Mouse (Mus musculus) E14TG2a.4 (cell line): ENCODE results near the gene Fanci.

Source experiments
- H3K27me3 ChIP-seq: 2 replicates; pipeline ENCODE4 v1.6.1; 2014; ENCODE audit warnings: low read length, control low read depth; ENCODE audit not compliant: insufficient read depth
- H3K36me3 ChIP-seq: 2 replicates; pipeline ENCODE4 v1.6.1; 2014; ENCODE audit warnings: low read length, control low read depth; ENCODE audit not compliant: insufficient read depth
- H3K4me1 ChIP-seq: replicated peaks from 2 replicates; pipeline ENCODE4 v1.6.1; 2014; ENCODE audit warnings: low read depth, low read length, control low read depth
- H3K4me3 ChIP-seq: replicated peaks from 2 replicates; pipeline ENCODE4 v1.5.1; 2014; ENCODE audit warnings: mild to moderate bottlenecking, low read length
- H3K9me3 ChIP-seq: 2 replicates; pipeline ENCODE4 v1.6.1; 2014; ENCODE audit warnings: low read length, control low read depth
- CTCF ChIP-seq: conservative IDR thresholded peaks from 2 replicates; pipeline ENCODE4 v1.5.1; 2014; ENCODE audit warnings: low read length
- NANOG ChIP-seq: IDR thresholded peaks from 2 replicates; pipeline ENCODE4 v1.6.1; 2014; ENCODE audit warnings: borderline replicate concordance, low read length, mixed read lengths
- POU5F1 ChIP-seq: IDR thresholded peaks from 2 replicates; pipeline ENCODE4 v1.6.1; 2014; ENCODE audit warnings: low read length, borderline replicate concordance

The Fanci gene

GRCm38 (mm10) chr7:79414449-79415375, 23.0 kb downstream of the Fanci start:
- Histone ChIP-seq H3K9me3 (no peaks in the 10 kb centered on the region), H3K36me3 (peaks cover 96% of the 10 kb centered on the region), H3K27me3 (no peaks in the 10 kb centered on the region), H3K4me3 (no peak overlapping the region), H3K4me1 (peaks cover 13% of the 10 kb centered on the region)
- no peak for TF ChIP-seq NANOG
- no peak for TF ChIP-seq CTCF
- TF ChIP-seq POU5F1 = no peak

DNA sequence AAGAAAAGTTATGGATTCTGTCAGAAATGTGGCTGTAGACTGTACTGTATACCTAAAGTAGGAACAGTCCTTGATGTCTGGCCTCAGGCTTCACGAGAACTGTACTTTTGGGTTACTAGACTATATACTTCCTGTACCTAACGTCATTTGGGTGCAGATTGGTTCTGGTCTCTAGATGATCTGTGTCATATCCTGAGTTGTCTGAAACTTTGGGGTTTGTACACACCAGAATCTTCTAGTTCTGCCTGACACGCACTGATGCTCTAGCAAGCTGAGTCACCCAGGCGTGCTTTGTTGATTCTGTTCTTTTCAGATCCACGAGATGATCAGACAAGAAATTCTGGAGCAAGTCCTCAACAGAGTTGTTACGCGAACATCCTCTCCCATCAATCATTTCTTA, 28.2 kb downstream of the Fanci start:
- Histone ChIP-seq H3K4me3 (no peak overlapping the region), H3K27me3 (no peaks in the 10 kb centered on the region), H3K9me3 (no peaks in the 10 kb centered on the region), H3K36me3 (peaks cover 99% of the 10 kb centered on the region), H3K4me1 (peaks cover 7% of the 10 kb centered on the region)
- TF ChIP-seq CTCF (no peak), POU5F1 (no peak), NANOG (no peak)

DNA sequence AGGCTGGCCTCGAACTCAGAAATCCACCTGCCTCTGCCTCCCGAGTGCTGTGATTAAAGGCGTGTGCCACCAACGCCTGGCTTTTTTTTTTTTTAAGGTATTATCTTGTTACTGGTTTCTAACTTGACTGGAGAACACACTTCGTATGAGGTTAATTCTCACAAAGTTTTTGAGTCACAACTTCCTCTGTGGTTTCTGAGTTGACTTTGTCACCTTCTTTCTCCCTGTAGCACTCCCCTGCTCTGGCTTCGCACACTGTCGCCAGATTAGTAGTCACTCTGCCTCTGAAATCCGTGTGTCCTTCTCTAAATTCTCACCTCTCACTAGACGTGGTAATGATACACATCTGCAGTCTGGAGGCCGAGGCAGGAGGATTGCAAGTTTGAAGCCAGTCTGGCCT, 31.1 kb downstream of the Fanci start:
- no peak overlapping the region for H3K4me3 ChIP-seq
- H3K36me3 ChIP-seq = peaks cover 97% of the 10 kb centered on the region
- peaks cover 29% of the 10 kb centered on the region for H3K4me1 ChIP-seq
- no peaks in the 10 kb centered on the region for H3K27me3 ChIP-seq
- TF ChIP-seq CTCF = no peak
- TF ChIP-seq POU5F1 = no peak
- no peak for TF ChIP-seq NANOG
- H3K9me3 ChIP-seq = no peaks in the 10 kb centered on the region

DNA sequence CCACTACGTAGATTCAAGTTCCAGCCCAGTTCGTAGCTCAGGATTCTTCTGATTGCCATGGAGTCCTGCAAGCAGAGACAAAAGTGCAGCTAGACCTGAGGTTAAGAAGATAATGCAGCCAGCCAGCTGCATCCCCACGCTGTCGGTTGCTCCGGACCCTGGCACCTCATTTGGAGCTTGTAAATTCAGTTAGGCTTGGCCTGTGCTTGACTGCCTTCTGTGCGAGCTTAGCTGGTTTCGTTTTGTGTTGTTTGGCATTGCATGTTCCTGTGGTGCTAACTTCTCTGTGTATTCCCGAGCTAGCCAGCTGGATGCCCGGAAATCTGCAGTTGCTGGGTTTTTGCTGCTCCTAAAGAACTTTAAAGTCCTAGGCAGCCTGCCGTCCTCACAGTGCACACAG, 34.1 kb downstream of the Fanci start:
- TF ChIP-seq NANOG = no peak
- H3K27me3 ChIP-seq = no peaks in the 10 kb centered on the region
- peaks cover 94% of the 10 kb centered on the region for H3K36me3 ChIP-seq
- no peak overlapping the region for H3K4me3 ChIP-seq
- no peaks in the 10 kb centered on the region for H3K9me3 ChIP-seq
- H3K4me1 ChIP-seq = peaks cover 44% of the 10 kb centered on the region

DNA sequence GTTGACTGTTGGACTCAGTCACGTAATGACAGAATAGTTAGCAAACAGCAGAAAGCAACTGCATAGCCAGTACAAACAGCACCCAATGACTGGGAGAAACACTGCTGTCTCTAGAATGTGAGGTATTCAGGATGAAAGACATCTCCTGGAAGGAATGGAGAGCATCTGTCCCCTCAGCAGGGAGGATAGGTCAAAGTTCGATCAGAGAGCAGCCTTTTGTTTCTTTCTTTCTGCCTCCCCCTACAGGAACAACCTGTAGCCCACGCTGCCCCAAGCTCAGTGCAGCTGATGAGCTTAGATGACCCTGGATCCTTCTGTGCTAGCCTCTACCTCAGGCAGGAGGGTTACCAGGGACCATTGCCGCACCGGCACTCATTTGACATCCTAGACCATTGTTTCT, 36.5 kb downstream of the Fanci start:
- Histone ChIP-seq H3K9me3 (no peaks in the 10 kb centered on the region), H3K27me3 (no peaks in the 10 kb centered on the region), H3K4me1 (peaks cover 56% of the 10 kb centered on the region), H3K4me3 (peak overlapping the region; percentile 24; the same call in 1 of the 2 replicates), H3K36me3 (peaks cover 95% of the 10 kb centered on the region)
- TF ChIP-seq POU5F1 = no peak
- TF ChIP-seq NANOG = peak; percentile 44; the same call in 1 of the 2 replicates
- TF ChIP-seq CTCF = 0 out of 2 replicates have a peak, but pooled peaks have one; percentile 5

GRCm38 (mm10) chr7:79440035-79440434, 48.3 kb downstream of the Fanci start:
- Histone ChIP-seq H3K4me3 (no peak overlapping the region), H3K36me3 (peaks cover 97% of the 10 kb centered on the region), H3K4me1 (peaks cover 18% of the 10 kb centered on the region), H3K27me3 (no peaks in the 10 kb centered on the region), H3K9me3 (peaks cover 4% of the 10 kb centered on the region; the same call in 1 of the 2 replicates)
- no peak for TF ChIP-seq POU5F1
- no peak for TF ChIP-seq CTCF
- no peak for TF ChIP-seq NANOG

DNA sequence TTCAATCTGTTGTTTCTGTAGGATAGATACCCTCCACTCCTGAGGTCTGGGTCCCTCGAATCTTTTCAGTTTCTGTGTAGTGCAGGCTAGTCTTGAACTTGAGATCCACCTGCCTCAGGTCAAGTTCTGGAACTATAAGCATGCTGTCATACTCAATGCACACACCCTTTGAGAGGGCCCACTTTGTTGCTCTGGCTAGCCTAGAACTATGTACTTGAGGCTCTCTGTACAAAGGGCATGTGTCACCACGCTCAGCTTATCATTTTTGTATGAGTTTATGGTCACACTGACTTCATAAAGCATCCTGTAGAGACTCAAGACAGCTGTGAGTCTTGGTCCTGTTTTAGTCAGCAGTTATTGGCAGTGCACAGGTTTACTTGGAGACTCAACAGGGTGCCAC, 55.3 kb downstream of the Fanci start:
- TF ChIP-seq CTCF = no peak
- no peak for TF ChIP-seq POU5F1
- Histone ChIP-seq H3K4me3 (no peak overlapping the region), H3K27me3 (no peaks in the 10 kb centered on the region), H3K4me1 (no peaks in the 10 kb centered on the region; the same call in 1 of the 2 replicates), H3K36me3 (peaks cover 100% of the 10 kb centered on the region), H3K9me3 (no peaks in the 10 kb centered on the region)

GRCm38 (mm10) chr7:79447486-79447885, 55.8 kb downstream of the Fanci start:
- no peak for TF ChIP-seq NANOG
- TF ChIP-seq POU5F1 = no peak
- TF ChIP-seq CTCF = no peak
- H3K36me3 ChIP-seq = peaks cover 100% of the 10 kb centered on the region
- H3K27me3 ChIP-seq = no peaks in the 10 kb centered on the region
- H3K4me1 ChIP-seq = no peaks in the 10 kb centered on the region
- no peaks in the 10 kb centered on the region for H3K9me3 ChIP-seq
- H3K4me3 ChIP-seq = no peak overlapping the region

- Histone ChIP-seq H3K9me3 (no peaks in the 10 kb centered on the region), H3K4me1 (peaks cover 79% of the 10 kb centered on the region), H3K36me3 (peaks cover 80% of the 10 kb centered on the region), H3K4me3 (no peak overlapping the region), H3K27me3 (peaks cover 9% of the 10 kb centered on the region)
- no peak for TF ChIP-seq POU5F1
- no peak for TF ChIP-seq NANOG
- TF ChIP-seq CTCF = no peak
Observed at GRCm38 (mm10) chr7:79461721-79462120, 70.0 kb downstream of the Fanci start.
